ENCODE assay signal across 18 mouse cellular contexts in the genomic region with DNA sequence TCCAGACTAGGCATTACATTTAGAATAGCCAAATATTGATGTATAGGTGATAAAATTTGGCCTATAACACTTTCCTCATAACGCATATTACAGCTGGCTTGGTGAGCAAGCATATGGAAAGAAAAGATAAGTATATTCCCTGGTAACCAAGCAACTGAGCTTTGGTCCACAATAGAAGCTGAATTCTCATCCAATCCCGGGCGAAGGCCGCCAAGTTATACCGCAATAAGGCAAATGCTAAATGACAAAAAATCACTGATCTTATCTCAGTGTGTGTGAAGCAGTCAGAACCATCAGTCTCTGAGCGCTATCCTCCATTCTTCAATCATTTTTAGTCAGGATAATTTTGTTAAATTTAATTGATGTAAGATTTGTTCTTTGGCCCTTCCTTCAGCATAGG.
DNase-seq lines count a peak whose midpoint lies in the region; ATAC-seq lines count a peak whose summit lies in the region.
"Had no signal": no experiment of that assay in that cellular context is flagged by ENCODE, and none has a peak within 500 bp of the region (broad histone marks: within the 10 kb centered on the region; RNA-seq: fewer than 3 reads in every experiment).

No protein-coding gene starts in this region.

- H3K4me1 ChIP-seq in intestine, embryonic 14.5 days (replicated peaks; ENCODE audit: control insufficient read depth, insufficient read depth, low read length), result peaks cover 4% of the 10 kb centered on the region; the same call in 1 of the 2 replicates
- peaks cover 11% of the 10 kb centered on the region for H3K4me1 ChIP-seq in intestine, embryonic 16.5 days (ENCODE audit: control insufficient read depth, insufficient read depth, low read length)

- no peak for DNase-seq in intestine, embryonic 14.5 days (ENCODE audit: low spot score)
- DNase-seq in right cerebral cortex, postnatal 10 days (ENCODE audit: low spot score in 2 of 2), result peak; percentile 52 to 58
- no peak for DNase-seq in right cerebral cortex, adult 2 months (ENCODE audit: low spot score in 2 of 2)
- DNase-seq in brain, adult 2 months (ENCODE audit: low read depth, low spot score), result peak; percentile 19
- no peak for DNase-seq in lung, postnatal 4 days
- DNase-seq: adrenal gland, adult 2 months; adrenal gland, postnatal 10 days; adrenal gland, postnatal 25 days; cerebellum, adult 11-12 months; cerebellum, adult 2 months; cerebellum, adult 9-10 months; cerebellum, postnatal 10 days; cerebellum, postnatal 25 days had no signal

- no peak overlapping the region for H3K4me3 ChIP-seq in intestine, embryonic 14.5 days (ENCODE audit: low read depth, low read length)
- no peak overlapping the region for H3K4me3 ChIP-seq in intestine, embryonic 16.5 days (ENCODE audit: low read length)
- H3K4me3 ChIP-seq: embryonic facial prominence, embryonic 10.5 days; embryonic facial prominence, embryonic 12.5 days; forebrain, embryonic 13.5 days had no signal

- H3K9ac ChIP-seq in intestine, embryonic 14.5 days (ENCODE audit: low read length), result no peak overlapping the region
- no peak overlapping the region for H3K9ac ChIP-seq in intestine, embryonic 16.5 days (ENCODE audit: low read depth, low read length)
- H3K9ac ChIP-seq: embryonic facial prominence, embryonic 12.5 days; forebrain, embryonic 13.5 days had no signal

- H3K4me2 ChIP-seq in intestine, embryonic 14.5 days (ENCODE audit: low read length), result no peak overlapping the region
- no peak overlapping the region for H3K4me2 ChIP-seq in intestine, embryonic 16.5 days (ENCODE audit: low read depth, low read length)
- H3K4me2 ChIP-seq: embryonic facial prominence, embryonic 12.5 days; forebrain, embryonic 13.5 days had no signal

- WGBS in intestine, embryonic 14.5 days, result 92% methylated on average over 6 of the region's 6 CpGs
- WGBS in intestine, embryonic 16.5 days, result 90% methylated on average over 6 of the region's 6 CpGs

- no peaks in the 10 kb centered on the region for H3K27me3 ChIP-seq in intestine, embryonic 14.5 days (replicated peaks; ENCODE audit: control insufficient read depth, insufficient read depth, low read length)
- H3K27me3 ChIP-seq in intestine, embryonic 16.5 days (replicated peaks; ENCODE audit: control insufficient read depth, insufficient read depth, low read length), result no peaks in the 10 kb centered on the region
- H3K27me3 ChIP-seq: embryonic facial prominence, embryonic 12.5 days; forebrain, embryonic 13.5 days had no signal

- H3K36me3 ChIP-seq in intestine, embryonic 14.5 days (ENCODE audit: control insufficient read depth, insufficient read depth, low read length), result no peaks in the 10 kb centered on the region
- H3K36me3 ChIP-seq in intestine, embryonic 16.5 days (ENCODE audit: control insufficient read depth, insufficient read depth, low read length), result no peaks in the 10 kb centered on the region
- H3K36me3 ChIP-seq: embryonic facial prominence, embryonic 10.5 days; embryonic facial prominence, embryonic 12.5 days had no signal

- H3K27ac ChIP-seq in intestine, embryonic 14.5 days (ENCODE audit: low read depth), result peak overlapping the region; percentile 5; the same call in 1 of the 2 replicates
- H3K27ac ChIP-seq in intestine, embryonic 16.5 days (ENCODE audit: low read length), result no peak overlapping the region
- H3K27ac ChIP-seq: embryonic facial prominence, embryonic 10.5 days; embryonic facial prominence, embryonic 12.5 days; forebrain, embryonic 13.5 days had no signal

- ATAC-seq in intestine, embryonic 14.5 days (replicated peaks; ENCODE audit: low FRiP score, low TSS enrichment, low read depth), result no peak
- ATAC-seq in intestine, embryonic 16.5 days, result no peak
- ATAC-seq: forebrain, embryonic 13.5 days; forebrain, embryonic 16.5 days had no signal

- H3K9me3 ChIP-seq in intestine, embryonic 14.5 days (ENCODE audit: control insufficient read depth, low read length), result no peaks in the 10 kb centered on the region
- no peaks in the 10 kb centered on the region for H3K9me3 ChIP-seq in intestine, embryonic 16.5 days (ENCODE audit: control insufficient read depth, low read length)
- H3K9me3 ChIP-seq: embryonic facial prominence, embryonic 10.5 days; embryonic facial prominence, embryonic 12.5 days; forebrain, embryonic 13.5 days had no signal

Comparison
In these comparisons a context has a peak if more than half of its experiments do, and no peak if none do; other contexts are left out.
1. DNase-seq: peak in right cerebral cortex, postnatal 10 days (2 of 2) and brain, adult 2 months (single experiment); none in intestine, embryonic 14.5 days (single experiment), right cerebral cortex, adult 2 months (0 of 2) and lung, postnatal 4 days (0 of 2).